Mouse (Mus musculus) megakaryocyte progenitor cell, adult 5-6 weeks (primary cell): ENCODE results near the gene Ezr. TPM values are rescaled to one million over a fixed set of nuclear protein-coding genes. Genes with fewer than 3 reads are reported as not detected.

Experiments used
- ATAC-seq: replicated peaks from 2 replicates; pipeline ENCODE4 v1.8.0; 2016; ENCODE audit warnings: mild to moderate bottlenecking, moderate TSS enrichment, inconsistent platforms; ENCODE audit not compliant: poor library complexity
- total RNA-seq, 2 experiments: library from RNA; stranded (forward) in 1 of 2; stranded (reverse) in 1 of 2; fragments of 157-497, 149-512 nt in 1 of 2; fragments of 200-1000 nt in 1 of 2; gene quantifications; 2 replicates each; pipeline versions ENCODE4 v1.2.3 to v1.2.4; 2015 to 2017

The Ezr gene
- total RNA-seq, 2 experiments from 2014 or later: 45.3 to 129 TPM

GRCm38 (mm10) chr17:6789581-6790118, 7.1 kb upstream of the Ezr start:
- ATAC-seq: no peak

DNA sequence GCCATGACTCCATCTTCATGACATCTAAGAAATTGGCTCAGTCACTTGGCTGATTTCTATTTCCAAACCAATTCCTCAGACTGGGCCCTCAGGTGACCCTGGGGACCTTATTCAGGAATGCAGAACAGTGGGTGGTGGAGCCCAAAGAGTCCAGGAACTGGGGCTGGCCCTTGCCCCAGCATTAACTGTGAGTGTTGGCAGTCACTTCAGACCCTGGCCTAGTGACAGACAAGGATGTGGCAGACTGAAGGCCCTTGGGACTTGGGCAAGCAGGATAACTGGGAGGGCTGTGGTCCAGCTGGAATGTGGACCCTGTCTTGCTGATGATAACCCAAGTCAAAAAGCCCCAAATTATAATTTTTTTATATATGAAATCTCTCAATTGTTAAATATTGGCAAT, 6.5 kb upstream of the Ezr start:
- ATAC-seq: no peak

- ATAC-seq: no peak
Measured at GRCm38 (mm10) chr17:6787241-6787640, 4.7 kb upstream of the Ezr start.

DNA sequence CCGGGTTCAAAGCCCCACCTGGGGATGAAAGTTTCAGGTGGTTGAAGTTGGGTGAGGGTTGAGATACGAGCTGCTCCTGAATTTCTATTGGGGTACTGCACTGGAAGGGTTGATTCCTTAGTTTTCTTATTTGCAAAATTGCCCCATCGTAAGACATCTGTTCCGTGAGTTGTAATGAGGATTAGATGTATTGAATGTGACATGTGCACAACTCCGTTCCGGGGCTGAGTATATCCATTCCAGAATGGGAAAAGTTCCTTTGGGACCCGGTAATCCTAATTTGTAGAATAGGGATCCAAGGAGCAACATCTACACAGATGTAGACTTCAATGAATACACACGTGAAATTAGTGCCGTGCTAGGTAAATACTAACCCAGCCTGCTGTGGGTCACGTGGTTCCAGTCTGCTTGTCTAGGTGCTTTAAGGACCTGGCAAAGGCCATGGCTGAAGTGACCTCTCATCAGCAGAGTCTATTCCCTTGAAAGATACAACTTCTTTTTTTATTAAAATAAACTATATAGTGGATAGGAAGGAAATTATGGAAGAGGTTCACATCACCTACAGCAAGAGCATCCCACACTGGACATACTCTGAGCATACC, 1.3 kb upstream of the Ezr start:
- ATAC-seq: no peak

DNA sequence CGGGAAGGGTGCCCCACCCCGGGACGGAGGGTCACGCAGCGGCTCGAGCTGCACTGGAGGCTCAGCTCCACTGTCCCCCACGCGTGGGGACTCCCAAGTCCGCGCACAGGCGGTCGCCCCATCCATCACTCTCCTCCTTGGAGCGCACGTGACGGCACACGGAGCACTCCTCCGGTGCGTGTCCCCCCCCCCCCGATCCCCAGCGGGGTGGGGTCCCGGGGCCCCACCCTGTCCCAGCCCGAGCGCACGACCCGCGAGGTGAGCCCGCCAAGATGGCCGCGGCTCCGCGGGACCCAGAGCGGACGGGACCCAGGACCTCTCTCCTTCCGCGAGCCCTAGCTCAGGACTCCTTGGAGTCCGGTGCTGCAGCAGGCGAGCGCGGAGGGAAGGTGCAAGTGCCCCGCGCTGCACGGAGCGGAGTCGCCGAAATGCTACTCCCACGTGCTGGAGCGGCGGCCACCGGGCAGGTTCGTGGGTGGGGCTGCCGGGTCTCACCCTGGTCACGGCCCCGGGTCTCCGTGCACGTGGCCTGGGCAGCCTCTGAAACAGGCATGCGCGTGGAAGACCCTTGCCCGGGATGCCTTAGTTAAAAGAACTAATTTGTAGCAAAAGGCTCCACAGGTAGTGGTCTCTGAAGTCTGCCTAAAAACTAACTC, 550 bp upstream of the Ezr start:
- ATAC-seq: peak; percentile 26

DNA sequence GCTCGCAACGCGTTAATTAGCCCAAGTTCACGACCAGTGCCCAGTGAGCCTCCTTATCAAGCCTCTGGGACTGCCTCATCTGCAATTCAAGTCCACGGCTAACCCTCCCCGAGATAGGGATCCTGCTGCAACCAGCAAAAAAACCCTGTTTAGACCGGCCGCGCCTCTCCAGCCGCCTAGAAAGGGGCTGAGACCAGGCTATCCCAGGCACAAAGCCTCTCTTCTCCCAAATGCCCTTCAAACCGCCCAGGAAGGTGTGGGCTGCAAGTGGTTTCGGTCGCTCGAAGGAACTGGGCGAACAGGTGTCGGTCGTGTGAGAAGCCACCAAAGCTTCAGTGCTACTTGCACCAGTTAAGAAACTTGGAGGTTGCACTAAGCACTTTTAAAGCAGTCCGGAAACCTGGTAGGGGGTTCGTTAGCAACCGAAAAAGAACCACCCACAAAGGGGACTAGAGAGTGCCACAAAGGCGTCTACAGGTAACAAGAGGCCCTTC, 504 bp downstream of the Ezr start:
- ATAC-seq: peak; percentile 17

GRCm38 (mm10) chr17:6781273-6781672, 1.3 kb downstream of the Ezr start:
- ATAC-seq: no peak

DNA sequence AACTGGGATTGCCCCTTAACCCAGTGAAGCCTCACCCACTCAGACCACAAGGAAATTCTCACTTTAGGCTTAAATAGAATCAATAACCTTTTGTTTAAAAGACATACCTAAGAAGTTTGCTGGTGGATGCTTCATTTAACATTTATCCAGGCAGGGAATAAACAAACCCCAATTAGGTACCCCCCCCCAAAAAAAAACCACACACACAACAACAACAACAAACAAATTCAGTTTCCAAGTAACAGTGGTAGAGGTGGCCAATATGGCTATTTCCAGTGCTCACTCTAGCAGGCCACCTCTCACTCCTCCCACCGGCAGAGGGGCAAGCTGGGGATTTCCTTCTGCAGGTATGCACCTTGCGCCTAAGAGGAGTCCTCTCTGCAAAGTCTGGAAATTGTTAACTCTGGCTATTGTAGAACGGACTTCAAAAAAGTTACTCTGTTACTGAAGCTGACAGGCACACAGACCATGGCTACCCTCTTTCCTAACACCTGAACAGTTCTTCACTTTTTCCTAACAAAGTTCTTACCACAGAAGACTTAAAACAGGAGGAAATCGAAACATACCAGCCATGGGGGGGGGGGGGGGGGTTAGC, 2.0 kb downstream of the Ezr start:
- no peak for ATAC-seq

DNA sequence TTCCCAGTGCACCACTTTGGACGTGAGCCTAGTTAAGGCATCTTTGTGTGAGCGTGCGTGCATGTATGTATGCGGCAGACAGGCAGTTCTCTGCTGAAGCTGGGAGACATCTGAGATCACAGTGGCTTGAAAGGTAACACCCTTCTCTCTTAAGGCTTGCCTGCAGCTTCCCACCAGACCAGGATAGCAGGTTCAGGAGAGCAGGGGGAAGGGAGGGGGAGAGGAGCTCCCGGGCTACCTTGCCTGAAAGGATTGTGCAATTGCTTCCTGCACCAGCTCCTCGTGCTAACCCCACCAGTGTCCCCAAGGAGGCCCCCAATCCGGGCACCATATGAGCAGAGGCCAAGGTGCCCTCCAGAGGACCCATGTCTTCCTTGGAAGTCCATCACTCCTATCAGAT, 3.0 kb downstream of the Ezr start:
- ATAC-seq: no peak

DNA sequence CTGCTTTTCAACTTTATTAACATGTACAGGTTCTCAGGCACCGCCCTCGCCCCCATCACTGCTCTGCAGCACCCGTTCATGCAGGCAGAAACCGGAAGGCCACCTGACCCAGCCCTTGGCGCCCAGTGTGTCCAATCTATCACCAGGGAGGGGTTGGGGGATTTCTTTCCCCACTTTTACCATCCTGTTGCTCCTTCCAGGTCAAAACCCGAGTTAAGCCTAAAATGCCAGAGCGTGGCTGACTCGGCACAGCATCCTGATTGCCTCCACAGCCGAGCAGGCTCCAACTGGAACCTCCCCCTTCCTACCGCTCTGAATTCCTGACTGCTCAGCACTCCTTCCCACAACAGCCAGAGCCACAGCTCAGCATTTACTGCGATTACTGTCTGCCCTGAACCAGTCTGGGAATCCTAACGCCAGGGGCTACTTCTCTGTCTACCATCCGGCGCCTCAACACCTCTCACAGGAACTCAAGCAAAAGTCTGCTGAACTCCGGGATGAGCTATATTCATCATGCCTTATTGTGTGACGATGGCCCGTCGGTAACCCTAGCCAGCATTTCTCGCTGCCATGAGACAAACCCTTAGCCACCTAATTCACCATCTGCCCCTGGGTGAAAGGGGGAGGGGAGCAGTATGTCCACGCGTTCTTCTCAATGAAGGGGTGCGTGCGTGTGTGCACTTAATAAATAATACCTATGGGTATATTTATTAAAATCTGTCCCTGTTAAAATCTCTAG, 3.6 kb downstream of the Ezr start:
- ATAC-seq: peak; percentile 11; the same call in 1 of the 2 replicates

DNA sequence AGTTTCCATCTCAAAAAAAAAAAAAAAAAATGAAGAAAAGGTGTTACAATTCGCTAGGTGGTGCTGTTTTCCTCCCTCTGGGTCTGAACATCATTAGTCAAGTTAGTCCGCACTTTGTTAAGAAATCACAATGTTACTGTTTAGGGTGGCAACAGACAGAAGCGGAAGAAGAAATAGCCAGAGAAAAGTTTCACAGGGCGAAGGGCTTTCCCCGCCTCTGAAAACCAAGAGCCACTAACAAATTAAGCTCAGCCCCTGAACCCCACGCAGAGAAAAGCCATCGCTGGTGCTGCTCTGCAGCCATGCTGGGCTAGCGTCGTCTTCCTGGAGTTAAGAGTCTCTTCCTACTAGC, 4.3 kb downstream of the Ezr start:
- ATAC-seq: peak; percentile 51

GRCm38 (mm10) chr17:6777629-6778331, 4.8 kb downstream of the Ezr start:
- ATAC-seq: no peak

GRCm38 (mm10) chr17:6777061-6777460, 5.5 kb downstream of the Ezr start:
- ATAC-seq: no peak

- no peak for ATAC-seq
Measured at GRCm38 (mm10) chr17:6776576-6776975, 6.0 kb downstream of the Ezr start.

GRCm38 (mm10) chr17:6776123-6776522, 6.5 kb downstream of the Ezr start:
- ATAC-seq: no peak

- no peak for ATAC-seq
Measured at GRCm38 (mm10) chr17:6775671-6776070, 6.9 kb downstream of the Ezr start.

GRCm38 (mm10) chr17:6775221-6775620, 7.4 kb downstream of the Ezr start:
- ATAC-seq: no peak

- ATAC-seq: peak; percentile 54
Measured at GRCm38 (mm10) chr17:6773249-6773966, 9.2 kb downstream of the Ezr start.

- ATAC-seq: no peak
Measured at GRCm38 (mm10) chr17:6772490-6772773, 10.2 kb downstream of the Ezr start.
